Mouse (Mus musculus) limb, embryonic 14.5 days (tissue): ENCODE data around the gene Rab36. TPM values are rescaled to one million over a fixed set of nuclear protein-coding genes. Genes with fewer than 3 reads are reported as not detected.

ENCODE experiments used
- ATAC-seq: fragments of 200-750 bp; cut with Nextera tagmentation; 2 replicates; pipeline ENCODE4 v1.8.0; 2017; ENCODE audit warnings: low read depth, moderate number of reproducible peaks, moderate TSS enrichment; ENCODE audit not compliant: low FRiP score
- DNase-seq: peaks from one replicate; pipeline ENCODE4 v3.0.0-alpha.2; 2015; ENCODE audit warnings: low spot score
- H3K27ac ChIP-seq: fragments of 300-500 bp; sonication (generic); replicated peaks from 2 replicates; pipeline ENCODE4 v1.5.1; 2014; ENCODE audit warnings: low read depth, mild to moderate bottlenecking, low read length, moderate library complexity, mixed read lengths
- H3K27me3 ChIP-seq: fragments of 300-500 bp; sonication (generic); 2 replicates; pipeline ENCODE4 v1.6.1; 2014; ENCODE audit warnings: low read length, mixed read lengths; ENCODE audit not compliant: control insufficient read depth, insufficient read depth
- H3K36me3 ChIP-seq: fragments of 300-500 bp; sonication (generic); 2 replicates; pipeline ENCODE4 v1.6.1; 2014; ENCODE audit warnings: mild to moderate bottlenecking, low read length, moderate library complexity, mixed read lengths; ENCODE audit not compliant: control insufficient read depth, insufficient read depth
- H3K4me1 ChIP-seq: fragments of 300-500 bp; sonication (generic); 2 replicates; pipeline ENCODE4 v1.6.1; 2014; ENCODE audit warnings: antibody characterized with exemption, low read length, mixed read lengths; ENCODE audit not compliant: control insufficient read depth, insufficient read depth
- H3K4me2 ChIP-seq: fragments of 300-500 bp; sonication (generic); replicated peaks from 2 replicates; pipeline ENCODE4 v1.6.1; 2014; ENCODE audit warnings: low read depth, mild to moderate bottlenecking, low read length, moderate library complexity; ENCODE audit not compliant: severe bottlenecking
- H3K4me3 ChIP-seq: fragments of 300-500 bp; sonication (generic); replicated peaks from 2 replicates; pipeline ENCODE4 v1.5.1; 2014; ENCODE audit warnings: low read length
- H3K9ac ChIP-seq: fragments of 300-500 bp; sonication (generic); 2 replicates; pipeline ENCODE4 v1.6.1; 2014; ENCODE audit warnings: mild to moderate bottlenecking, low read depth, low read length, moderate library complexity; ENCODE audit not compliant: severe bottlenecking
- H3K9me3 ChIP-seq: fragments of 300-500 bp; sonication (generic); 2 replicates; pipeline ENCODE4 v1.6.1; 2016; ENCODE audit warnings: low read length; ENCODE audit not compliant: control insufficient read depth
- POLR2A ChIP-seq: fragments of 200-500 bp; IDR thresholded peaks from 2 replicates; pipeline ENCODE4 v1.8.0; 2012; ENCODE audit warnings: inconsistent platforms, mild to moderate bottlenecking, moderate library complexity, borderline replicate concordance; ENCODE audit not compliant: insufficient read depth, insufficient read length; ENCODE audit errors: extremely low read depth
- WGBS: fragments of 180-500 bp; shearing (Covaris S2); extraction: QIAGEN DNeasy Blood & Tissue Kit; methylation state at CpG from one replicate; pipeline ENCODE4 v1.1.7; 2014; 5-methylcytosine and 5-hydroxymethylcytosine counted together
- polyA plus RNA-seq, 2 experiments: library from polyadenylated mRNA; depleted of rRNA in 1 of 2; stranded (reverse) in 1 of 2; unstranded in 1 of 2; fragments of >200 nt; fragmentation: Nextera tagmentation in 1 of 2; extraction: Ambion mirVana in 1 of 2; gene quantifications; 2 replicates each; pipeline versions ENCODE4 v1.2.1 to v1.2.3; 2012 to 2014

Gene Rab36
- polyA plus RNA-seq, 2 experiments = 6.0 to 17.6 TPM

GRCm38 (mm10) chr10:74995377-74995776, 41.5 kb upstream of the Rab36 start:
- Histone ChIP-seq H3K4me2 (peak overlapping the region; percentile 55), H3K9me3 (no peaks in the 10 kb centered on the region), H3K4me1 (peaks cover 10% of the 10 kb centered on the region; the same call in 1 of the 2 replicates), H3K9ac (peak overlapping the region; percentile 43), H3K27ac (no peak overlapping the region), H3K4me3 (peak overlapping the region; percentile 25), H3K27me3 (no peaks in the 10 kb centered on the region), H3K36me3 (0 out of 2 replicates have a peak, but pooled peaks cover 2% of the 10 kb centered on the region)
- 3% methylated on average over 17 of the region's 17 CpGs for WGBS
- DNase-seq (no peak), ATAC-seq (peak; percentile 21; the same call in 1 of the 2 replicates)
- TF ChIP-seq POLR2A = no peak

GRCm38 (mm10) chr10:75001391-75001790, 35.5 kb upstream of the Rab36 start:
- no peaks in the 10 kb centered on the region for H3K27me3 ChIP-seq
- 88% methylated on average over 8 of the region's 8 CpGs for WGBS
- no peak for TF ChIP-seq POLR2A

GRCm38 (mm10) chr10:75004067-75004466, 32.8 kb upstream of the Rab36 start:
- no peak for TF ChIP-seq POLR2A
- Histone ChIP-seq H3K4me2 (no peak overlapping the region), H3K9me3 (no peaks in the 10 kb centered on the region), H3K9ac (no peak overlapping the region), H3K36me3 (no peaks in the 10 kb centered on the region), H3K27ac (no peak overlapping the region), H3K4me1 (peaks cover 3% of the 10 kb centered on the region; the same call in 1 of the 2 replicates), H3K4me3 (no peak overlapping the region), H3K27me3 (no peaks in the 10 kb centered on the region)
- WGBS = 64% methylated on average over 3 of the region's 3 CpGs
- ATAC-seq (no peak), DNase-seq (no peak)

More at GRCm38 (mm10) chr10:75001391-75001790, 35.5 kb upstream of the Rab36 start:
- Histone ChIP-seq H3K4me2 (no peak overlapping the region), H3K4me3 (no peak overlapping the region), H3K36me3 (no peaks in the 10 kb centered on the region), H3K9me3 (no peaks in the 10 kb centered on the region), H3K27ac (no peak overlapping the region), H3K9ac (no peak overlapping the region), H3K4me1 (peaks cover 3% of the 10 kb centered on the region; the same call in 1 of the 2 replicates)
- DNase-seq = no peak
- ATAC-seq = no peak

- H3K9ac ChIP-seq = no peak overlapping the region
- 55% methylated on average over 8 of the region's 8 CpGs for WGBS
- ATAC-seq (no peak), DNase-seq (no peak)
- TF ChIP-seq POLR2A = no peak
- no peak overlapping the region for H3K4me2 ChIP-seq
- no peak overlapping the region for H3K4me3 ChIP-seq
- no peaks in the 10 kb centered on the region for H3K36me3 ChIP-seq
- no peaks in the 10 kb centered on the region for H3K27me3 ChIP-seq
- H3K27ac ChIP-seq = no peak overlapping the region
- H3K9me3 ChIP-seq = no peaks in the 10 kb centered on the region
- H3K4me1 ChIP-seq = peaks cover 3% of the 10 kb centered on the region; the same call in 1 of the 2 replicates
Observed at GRCm38 (mm10) chr10:75006889-75007662, 29.8 kb upstream of the Rab36 start.

DNA sequence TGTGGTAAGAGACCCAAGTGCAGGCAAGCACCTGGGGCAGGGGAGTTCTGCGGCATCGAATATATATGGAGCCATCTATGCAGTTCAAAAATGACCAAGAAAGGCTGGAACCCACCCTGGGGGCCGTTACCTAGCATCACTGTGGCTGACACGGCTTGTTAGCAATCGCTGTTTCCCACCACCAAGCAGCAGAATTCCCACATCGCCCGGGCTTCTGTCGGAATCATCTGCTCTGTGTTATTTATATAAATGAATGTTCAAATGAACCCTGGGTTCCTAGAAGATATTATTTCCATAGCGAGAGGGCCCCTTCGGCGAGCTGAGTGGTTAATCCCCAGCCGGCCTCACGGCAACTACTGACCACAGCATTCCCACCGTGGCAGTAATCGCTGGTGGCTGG, 26.2 kb upstream of the Rab36 start:
- DNase-seq (no peak), ATAC-seq (no peak)
- no peak for TF ChIP-seq POLR2A
- H3K4me2 ChIP-seq = no peak overlapping the region
- no peaks in the 10 kb centered on the region; the same call in 1 of the 2 replicates for H3K4me1 ChIP-seq
- H3K4me3 ChIP-seq = no peak overlapping the region
- H3K9me3 ChIP-seq = no peaks in the 10 kb centered on the region
- no peak overlapping the region for H3K9ac ChIP-seq
- H3K27ac ChIP-seq = no peak overlapping the region
- no peaks in the 10 kb centered on the region for H3K36me3 ChIP-seq
- 86% methylated on average over 15 of the region's 15 CpGs for WGBS
- H3K27me3 ChIP-seq = no peaks in the 10 kb centered on the region
